Mouse (Mus musculus): ENCODE measurements around the gene Cryba4.

DNA sequence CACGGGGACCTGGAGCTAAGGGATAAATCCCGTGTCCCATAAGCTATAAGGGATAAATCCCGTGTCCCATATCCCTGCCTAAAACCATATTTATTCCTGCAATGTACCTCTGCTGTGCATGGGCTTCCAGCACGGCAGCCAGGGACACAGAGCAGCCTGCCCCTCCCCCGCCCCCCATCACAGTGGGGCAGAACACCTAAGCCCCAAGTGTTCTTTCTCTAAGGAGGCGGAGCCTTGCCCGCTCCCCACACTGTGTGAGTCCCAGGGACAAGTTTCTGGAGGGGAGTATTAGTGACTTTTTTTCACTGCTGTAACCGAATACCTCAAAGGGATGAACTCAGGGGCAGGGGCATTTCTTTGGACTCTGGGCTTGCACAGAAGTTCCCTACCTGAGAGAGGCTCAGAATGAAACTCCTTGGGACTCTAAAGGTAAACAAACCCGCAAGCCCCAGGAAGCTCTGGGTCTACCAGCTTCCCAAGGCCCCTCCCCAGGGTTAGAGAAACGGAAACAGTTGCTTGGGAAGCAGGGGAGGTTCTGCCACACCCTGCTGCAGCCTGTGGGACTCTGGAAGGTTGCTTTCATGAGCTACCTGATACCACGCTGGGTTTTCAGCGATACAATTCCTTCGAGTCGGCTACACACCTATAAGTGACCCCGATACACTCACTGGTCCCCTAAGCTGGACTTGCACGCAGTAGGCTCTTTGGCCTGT, 45.6 kb downstream of the Cryba4 start:
- TF ChIP-seq GATA1 (IDR thresholded peaks at IDR 0.05; ENCODE audit: low read length) = no peak
- TF ChIP-seq TAL1 (IDR thresholded peaks at IDR 0.05; ENCODE audit: low read length) = no peak

Measured in erythroblast, embryonic 14.5 days (primary cell).